Mouse (Mus musculus) CH12.LX (cell line): ENCODE measurements around the gene Me1. TPM values are rescaled to one million over a fixed set of nuclear protein-coding genes. Genes with fewer than 3 reads are reported as not detected.

ENCODE experiments used
- DNase-seq: peaks from one replicate; pipeline ENCODE4 v3.0.0-alpha.2; 2013; ENCODE audit errors: extremely low read depth
- H3K27ac ChIP-seq: 2 replicates; pipeline ENCODE4 v1.5.1; 2012; ENCODE audit warnings: low read depth, mild to moderate bottlenecking, control low read depth, moderate library complexity; ENCODE audit not compliant: insufficient read depth
- H3K27me3 ChIP-seq: replicated peaks from 2 replicates; pipeline ENCODE3; 2012; ENCODE audit warnings: inconsistent platforms
- H3K36me3 ChIP-seq, 2 experiments: replicated peaks in 1 of 2; 2 replicates each; pipeline versions ENCODE3 to v1.6.1; 2012; ENCODE audit warnings: inconsistent platforms in 1 of 2, low read length in 1 of 2, mild to moderate bottlenecking in 1 of 2, mixed read lengths in 1 of 2, moderate library complexity in 1 of 2; ENCODE audit not compliant: control insufficient read depth in 1 of 2, insufficient read depth in 1 of 2
- H3K4me1 ChIP-seq, 2 experiments: 2 replicates each; pipeline ENCODE4 v1.6.1; 2012; ENCODE audit warnings: inconsistent platforms in 1 of 2, moderate library complexity in 1 of 2; ENCODE audit not compliant: insufficient read depth in 2 of 2, control insufficient read depth in 1 of 2
- H3K4me2 ChIP-seq: 2 replicates; pipeline ENCODE4 v1.6.1; 2012; ENCODE audit warnings: low read depth, mild to moderate bottlenecking, control low read depth; ENCODE audit not compliant: poor library complexity, insufficient read depth, severe bottlenecking
- H3K4me3 ChIP-seq, 3 experiments: fragments of 150-350 bp in 1 of 3; sonication (generic) in 1 of 3; replicated peaks in 1 of 3; 2 replicates each; pipeline versions ENCODE3 to v1.5.1; 2011 to 2012; ENCODE audit warnings: low read depth in 2 of 3, low read length in 2 of 3, mild to moderate bottlenecking in 2 of 3, moderate library complexity in 2 of 3, control low read depth in 1 of 3, improper control_type of control experiment in 1 of 3, inconsistent platforms in 1 of 3, mixed read lengths in 1 of 3; ENCODE audit not compliant: poor library complexity in 1 of 3
- H3K79me2 ChIP-seq: replicated peaks from 2 replicates; pipeline ENCODE4 v1.6.1; 2012; ENCODE audit warnings: mild to moderate bottlenecking, moderate library complexity; ENCODE audit not compliant: control insufficient read depth, poor library complexity, insufficient read depth, severe bottlenecking; ENCODE audit errors: extremely low read depth
- H3K9ac ChIP-seq: 2 replicates; pipeline ENCODE4 v1.6.1; 2012; ENCODE audit warnings: low read depth, mild to moderate bottlenecking, control low read depth, moderate library complexity; ENCODE audit not compliant: insufficient read depth
- H3K9me3 ChIP-seq: replicated peaks from 2 replicates; pipeline ENCODE3; 2012; ENCODE audit warnings: low read length, inconsistent platforms, mixed read lengths
- CHD1 ChIP-seq: IDR thresholded peaks from 2 replicates; pipeline ENCODE4 v1.6.1; 2012; ENCODE audit warnings: low read depth, low read length, improper control_type of control experiment, inconsistent platforms
- E2F4 ChIP-seq: IDR thresholded peaks from 2 replicates; pipeline ENCODE4 v1.6.1; 2011; ENCODE audit warnings: low read depth, low read length, improper control_type of control experiment; ENCODE audit not compliant: insufficient replicate concordance
- GABPA ChIP-seq: IDR thresholded peaks from 2 replicates; pipeline ENCODE4 v1.6.1; 2012; ENCODE audit warnings: low read depth, low read length, improper control_type of control experiment, inconsistent platforms; ENCODE audit not compliant: insufficient replicate concordance
- IRF4 ChIP-seq: IDR thresholded peaks from 2 replicates; pipeline ENCODE4 v1.6.1; 2014; ENCODE audit warnings: low read depth, mild to moderate bottlenecking, inconsistent platforms, low read length, improper control_type of control experiment
- JUN ChIP-seq: IDR thresholded peaks from 2 replicates; pipeline ENCODE4 v1.6.1; 2011; ENCODE audit warnings: low read depth, mild to moderate bottlenecking, low read length, improper control_type of control experiment, moderate library complexity; ENCODE audit not compliant: insufficient read depth
- JUND ChIP-seq: conservative IDR thresholded peaks from 2 replicates; pipeline ENCODE4 v1.6.1; 2011; ENCODE audit warnings: low read depth, low read length, improper control_type of control experiment
- KAT2A ChIP-seq: IDR thresholded peaks from 2 replicates; pipeline ENCODE4 v1.6.1; 2012; ENCODE audit warnings: low read length, improper control_type of control experiment, inconsistent platforms; ENCODE audit not compliant: insufficient replicate concordance
- MAZ ChIP-seq: IDR thresholded peaks from 2 replicates; pipeline ENCODE4 v1.6.1; 2012; ENCODE audit warnings: low read depth, mild to moderate bottlenecking, inconsistent platforms, low read length, improper control_type of control experiment, moderate library complexity
- MEF2A ChIP-seq: IDR thresholded peaks from 2 replicates; pipeline ENCODE4 v1.6.1; 2014; ENCODE audit warnings: low read depth, mild to moderate bottlenecking, inconsistent platforms, low read length, improper control_type of control experiment, borderline replicate concordance
- MYC ChIP-seq: IDR thresholded peaks from 2 replicates; pipeline ENCODE4 v1.6.1; 2011; ENCODE audit warnings: low read depth, mild to moderate bottlenecking, improper control_type of control experiment, low read length
- NELFE ChIP-seq: IDR thresholded peaks from 2 replicates; pipeline ENCODE4 v1.6.1; 2011; ENCODE audit warnings: low read depth, low read length, improper control_type of control experiment
- NRF1 ChIP-seq: IDR thresholded peaks from 2 replicates; pipeline ENCODE4 v1.6.1; 2014; ENCODE audit warnings: low read depth, mild to moderate bottlenecking, inconsistent platforms, low read length, improper control_type of control experiment, moderate library complexity
- PAX5 ChIP-seq: IDR thresholded peaks from 2 replicates; pipeline ENCODE4 v1.6.1; 2012; ENCODE audit warnings: low read length, inconsistent platforms, mixed read lengths
- POLR2AphosphoS2 ChIP-seq: IDR thresholded peaks from 2 replicates; pipeline ENCODE4 v1.6.1; 2011; ENCODE audit warnings: low read depth, low read length, improper control_type of control experiment
- RAD21 ChIP-seq: IDR thresholded peaks from 2 replicates; pipeline ENCODE4 v1.6.1; 2011; ENCODE audit warnings: low read depth, mild to moderate bottlenecking, low read length, improper control_type of control experiment, moderate library complexity
- RCOR1 ChIP-seq: conservative IDR thresholded peaks from 2 replicates; pipeline ENCODE4 v1.6.1; 2012; ENCODE audit warnings: low read depth, mild to moderate bottlenecking, inconsistent platforms, low read length, improper control_type of control experiment
- SIN3A ChIP-seq: IDR thresholded peaks from 2 replicates; pipeline ENCODE4 v1.6.1; 2012; ENCODE audit warnings: low read length, improper control_type of control experiment, inconsistent platforms
- SMC3 ChIP-seq: IDR thresholded peaks from 2 replicates; pipeline ENCODE4 v1.6.1; 2011; ENCODE audit warnings: low read depth, low read length, improper control_type of control experiment
- TBP ChIP-seq: conservative IDR thresholded peaks from 2 replicates; pipeline ENCODE4 v1.6.1; 2011; ENCODE audit warnings: low read depth, low read length, improper control_type of control experiment
- UBTF ChIP-seq: IDR thresholded peaks from 2 replicates; pipeline ENCODE4 v1.6.1; 2012; ENCODE audit warnings: low read depth, mild to moderate bottlenecking, inconsistent platforms, low read length, improper control_type of control experiment, moderate library complexity
- USF1 ChIP-seq: IDR thresholded peaks from 2 replicates; pipeline ENCODE4 v1.6.1; 2014; ENCODE audit warnings: low read depth, mild to moderate bottlenecking, inconsistent platforms, low read length, improper control_type of control experiment
- USF2 ChIP-seq: conservative IDR thresholded peaks from 2 replicates; pipeline ENCODE4 v1.6.1; 2011; ENCODE audit warnings: low read depth, low read length, improper control_type of control experiment
- ZC3H11A ChIP-seq: IDR thresholded peaks from 2 replicates; pipeline ENCODE4 v1.6.1; 2012; ENCODE audit warnings: low read depth, mild to moderate bottlenecking, inconsistent platforms, low read length, improper control_type of control experiment
- ZKSCAN1 ChIP-seq: IDR thresholded peaks from 2 replicates; pipeline ENCODE4 v1.6.1; 2012; ENCODE audit warnings: low read depth, inconsistent platforms, low read length, improper control_type of control experiment, borderline replicate concordance
- ZMIZ1 ChIP-seq: IDR thresholded peaks from 2 replicates; pipeline ENCODE4 v1.6.1; 2012; ENCODE audit warnings: low read depth, mild to moderate bottlenecking, inconsistent platforms, low read length, improper control_type of control experiment
- ZNF384 ChIP-seq: IDR thresholded peaks from 2 replicates; pipeline ENCODE4 v1.6.1; 2012; ENCODE audit warnings: low read depth, low read length, improper control_type of control experiment, inconsistent platforms
- dilution Hi-C: fragments of 300-500 bp; cut with MboI; formaldehyde crosslinking; loops from 2 replicates; pipeline ENCODE4 v1.14.3; 2020; ENCODE audit warnings: low sequenced_read_pairs; ENCODE audit not compliant: extremely low pct_unique_long_range_greater_than_20kb, extremely low pct_ligation_motif_present
- in situ Hi-C: fragments of 300-500 bp; cut with MboI; formaldehyde crosslinking; loops from 3 replicates; pipeline ENCODE4 v1.14.3; 2019; ENCODE audit warnings: low sequenced_read_pairs, low pct_ligation_motif_present, low pct_unique_long_range_greater_than_20kb, mixed read lengths
- polyA plus RNA-seq: library from polyadenylated mRNA; unstranded; fragments of >175 nt; gene quantifications from 2 replicates; pipeline ENCODE4 v1.2.1, GENCODE M21; 2012; ENCODE audit warnings: low read depth; ENCODE audit not compliant: insufficient read length
- total RNA-seq, 2 experiments: library from RNA; depleted of rRNA; stranded (reverse); fragments of 300-350 nt in 1 of 2; fragments of >200 nt in 1 of 2; gene quantifications; 2 replicates each; pipeline ENCODE4 v1.2.3; 2012 to 2014

Me1 gene
- total and polyA plus RNA-seq, 3 experiments, result 9.4 to 39.9 (median 16.7) TPM

GRCm38 (mm10) chr9:86692251-86692650, 3.5 kb downstream of the Me1 start:
- in situ Hi-C loops (no loop called here), dilution Hi-C loops (no loop called here)

DNA sequence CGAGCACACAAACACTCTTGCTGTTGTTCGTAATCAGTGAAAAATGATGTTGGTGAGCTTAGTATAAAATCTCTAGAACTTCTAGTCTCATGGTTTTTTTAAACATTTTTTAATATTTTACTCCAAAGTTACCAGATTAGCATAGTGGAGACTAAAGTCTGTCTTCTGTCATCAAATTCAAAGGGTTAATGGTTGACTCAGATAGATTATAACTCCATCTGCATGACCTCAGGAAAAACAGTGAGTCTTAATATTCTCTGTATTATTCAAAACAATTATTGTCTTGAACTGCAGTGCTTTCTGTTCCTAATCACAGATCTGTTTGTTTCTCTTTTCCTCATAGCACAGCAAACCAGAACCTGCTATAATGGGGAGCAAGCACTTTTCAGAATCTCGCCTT, 4.7 kb downstream of the Me1 start:
- DNase-seq, result no peak
- H3K9me3 ChIP-seq, result no peaks in the 10 kb centered on the region
- H3K27ac ChIP-seq, result no peak overlapping the region
- in situ Hi-C loops (no loop called here), dilution Hi-C loops (no loop called here)
- H3K27me3 ChIP-seq, result no peaks in the 10 kb centered on the region
- no peak overlapping the region for H3K4me3 ChIP-seq
- TF ChIP-seq PAX5 (no peak), ZNF384 (no peak), E2F4 (no peak), USF1 (no peak), ZKSCAN1 (no peak), NELFE (no peak), POLR2AphosphoS2 (no peak), USF2 (no peak), CHD1 (no peak), MEF2A (no peak), SMC3 (no peak), MAZ (no peak)
- H3K79me2 ChIP-seq, result no peaks in the 10 kb centered on the region
- no peak overlapping the region for H3K4me2 ChIP-seq
- no peak overlapping the region for H3K9ac ChIP-seq
- H3K36me3 ChIP-seq, result peaks cover 0 to 10% of the 10 kb centered on the region in 2 experiments
- H3K4me1 ChIP-seq, result peaks cover 2 to 36% of the 10 kb centered on the region in 2 experiments

More at GRCm38 (mm10) chr9:86692251-86692650, 3.5 kb downstream of the Me1 start:
- no peak for DNase-seq
- Histone ChIP-seq H3K36me3 (peaks cover 0 to 5% of the 10 kb centered on the region in 2 experiments), H3K4me3 (no peak overlapping the region), H3K9ac (no peak overlapping the region), H3K4me2 (no peak overlapping the region), H3K4me1 (peaks cover 2 to 28% of the 10 kb centered on the region in 2 experiments), H3K27me3 (no peaks in the 10 kb centered on the region), H3K9me3 (no peaks in the 10 kb centered on the region), H3K27ac (no peak overlapping the region), H3K79me2 (no peaks in the 10 kb centered on the region)
- TF ChIP-seq KAT2A, result no peak
- no peak for TF ChIP-seq JUND
- no peak for TF ChIP-seq NELFE
- no peak for TF ChIP-seq RCOR1
- TF ChIP-seq ZMIZ1, result no peak
- no peak for TF ChIP-seq UBTF
- TF ChIP-seq ZC3H11A, result no peak
- no peak for TF ChIP-seq E2F4
- TF ChIP-seq RAD21, result no peak
- no peak for TF ChIP-seq MYC
- no peak for TF ChIP-seq TBP
- TF ChIP-seq SIN3A, result no peak
- TF ChIP-seq IRF4, result no peak
- TF ChIP-seq NRF1, result no peak
- TF ChIP-seq GABPA, result no peak
- no peak for TF ChIP-seq JUN
- TF ChIP-seq ZKSCAN1, result no peak
